Mouse (Mus musculus): ENCODE measurements around the gene Col5a1. TPM values are rescaled to one million over a fixed set of nuclear protein-coding genes. Genes with fewer than 3 reads are reported as not detected.

Gene Col5a1
- polyA plus RNA-seq, 1 experiment from 2014 or later, result 0.03 TPM

DNA sequence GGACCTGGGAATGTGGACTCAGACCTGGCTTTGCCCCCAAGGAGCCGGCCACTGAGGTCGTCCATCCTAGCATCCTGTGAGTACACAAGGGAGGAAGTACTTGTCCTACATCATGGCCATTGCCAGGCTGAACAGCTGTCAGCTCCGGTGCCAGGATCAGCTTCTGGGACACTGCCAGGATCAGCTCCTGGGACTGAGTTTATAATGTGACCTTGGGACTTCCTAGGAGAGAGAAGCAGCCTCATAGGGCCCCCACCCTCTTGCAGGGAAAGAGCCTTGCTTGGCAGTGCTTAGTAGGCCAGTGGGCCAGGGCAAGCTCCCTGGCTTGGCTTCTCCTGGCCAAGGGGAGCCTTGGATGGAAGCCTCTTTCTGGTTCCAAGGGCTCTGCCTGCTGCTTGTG, 67.6 kb downstream of the Col5a1 start:
- H3K36me3 ChIP-seq (ENCODE audit: inconsistent target), result no peaks in the 10 kb centered on the region
- 80% methylated on average over 3 of the region's 3 CpGs for WGBS (ENCODE audit: missing documents)
- no peak overlapping the region for H3K4me3 ChIP-seq (ENCODE audit: inconsistent target)
- no peak overlapping the region for H3K27ac ChIP-seq
- H3K79me2 ChIP-seq (ENCODE audit: inconsistent target), result no peaks in the 10 kb centered on the region

DNA sequence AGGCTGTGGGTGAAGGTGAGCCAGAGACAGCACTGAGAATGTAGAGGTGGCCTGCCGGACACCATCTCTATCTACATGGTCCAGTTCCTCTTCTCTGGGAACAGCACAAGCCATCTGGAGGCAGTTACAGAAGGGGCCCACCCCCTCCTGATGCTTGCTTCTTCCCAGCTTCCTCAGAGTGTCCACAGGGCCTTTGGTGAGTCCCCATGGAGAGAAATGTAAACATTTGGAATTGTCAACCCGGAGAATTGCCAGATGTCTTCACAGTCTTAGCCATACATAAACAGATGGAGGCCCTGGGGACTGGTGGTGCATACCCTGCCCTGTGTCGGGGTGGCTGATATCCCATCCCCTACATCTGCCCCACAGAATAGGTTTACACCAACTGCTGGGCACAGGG, 68.7 kb downstream of the Col5a1 start:
- WGBS (ENCODE audit: missing documents), result 61% methylated on average over 3 of the region's 3 CpGs
- Histone ChIP-seq H3K79me2 (ENCODE audit: inconsistent target) (no peaks in the 10 kb centered on the region), H3K36me3 (ENCODE audit: inconsistent target) (no peaks in the 10 kb centered on the region), H3K27ac (no peak overlapping the region), H3K4me3 (ENCODE audit: inconsistent target) (no peak overlapping the region)

GRCm38 (mm10) chr2:27956751-27957150, 70.5 kb downstream of the Col5a1 start:
- Histone ChIP-seq H3K36me3 (ENCODE audit: inconsistent target) (no peaks in the 10 kb centered on the region), H3K79me2 (ENCODE audit: inconsistent target) (no peaks in the 10 kb centered on the region), H3K27ac (no peak overlapping the region), H3K4me3 (ENCODE audit: inconsistent target) (no peak overlapping the region)
- 90% methylated on average over 7 of the region's 7 CpGs for WGBS (ENCODE audit: missing documents)

GRCm38 (mm10) chr2:27957184-27957583, 71.0 kb downstream of the Col5a1 start:
- Histone ChIP-seq H3K27ac (no peak overlapping the region), H3K36me3 (ENCODE audit: inconsistent target) (no peaks in the 10 kb centered on the region), H3K79me2 (ENCODE audit: inconsistent target) (no peaks in the 10 kb centered on the region), H3K4me3 (ENCODE audit: inconsistent target) (no peak overlapping the region)
- 82% methylated on average over 5 of the region's 5 CpGs for WGBS (ENCODE audit: missing documents)

DNA sequence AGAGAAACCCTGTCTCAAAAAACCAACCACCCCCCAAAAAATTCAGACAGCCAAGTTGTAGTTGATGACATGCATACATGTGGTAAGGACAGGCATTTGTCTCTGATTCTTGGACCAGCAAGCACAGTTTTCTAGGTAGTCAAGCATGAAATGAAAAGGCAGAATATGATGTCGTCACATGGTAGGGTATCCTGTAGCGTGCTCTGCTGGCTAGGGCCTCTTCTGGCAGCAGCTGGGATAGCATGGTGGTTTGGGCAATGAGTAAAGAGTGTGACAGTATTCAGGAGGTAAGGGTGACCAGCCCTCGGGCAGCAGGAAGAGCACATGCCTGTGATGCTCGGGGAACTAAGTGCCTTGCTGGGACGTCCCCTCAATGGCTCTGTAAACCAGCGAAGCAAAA, 73.0 kb downstream of the Col5a1 start:
- Histone ChIP-seq H3K27ac (no peak overlapping the region), H3K4me3 (ENCODE audit: inconsistent target) (no peak overlapping the region), H3K79me2 (ENCODE audit: inconsistent target) (no peaks in the 10 kb centered on the region), H3K36me3 (ENCODE audit: inconsistent target) (no peaks in the 10 kb centered on the region)
- 54% methylated on average over 6 of the region's 6 CpGs for WGBS (ENCODE audit: missing documents)

- no peaks in the 10 kb centered on the region for H3K36me3 ChIP-seq (ENCODE audit: inconsistent target)
- no peaks in the 10 kb centered on the region for H3K79me2 ChIP-seq (ENCODE audit: inconsistent target)
- no peak overlapping the region for H3K27ac ChIP-seq
- WGBS (ENCODE audit: missing documents), result 91% methylated on average over 2 of the region's 2 CpGs
- H3K4me3 ChIP-seq (ENCODE audit: inconsistent target), result no peak overlapping the region
These were observed 75.0 kb downstream of the Col5a1 start for GRCm38 (mm10) chr2:27961190-27961589.

DNA sequence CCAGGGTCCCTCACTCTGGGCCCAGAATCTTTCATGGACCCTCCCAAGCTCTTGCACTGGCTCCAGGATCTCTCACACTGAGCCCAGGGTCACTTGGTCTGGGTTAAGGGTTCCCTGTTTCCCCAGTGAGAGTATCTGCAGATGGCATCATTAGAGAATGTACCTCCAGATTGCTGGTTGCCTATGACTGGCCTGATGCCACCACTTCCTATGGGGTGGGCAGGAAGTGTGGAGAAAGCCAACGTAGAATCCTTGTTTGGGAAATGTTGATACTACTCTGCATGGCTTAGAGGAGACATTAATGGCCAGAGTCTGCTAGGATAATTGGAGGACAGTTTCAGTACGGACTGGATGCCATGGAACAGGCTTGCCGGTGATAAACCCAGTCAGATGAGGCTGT, 76.2 kb downstream of the Col5a1 start:
- H3K36me3 ChIP-seq (ENCODE audit: inconsistent target), result no peaks in the 10 kb centered on the region
- H3K4me3 ChIP-seq (ENCODE audit: inconsistent target), result no peak overlapping the region
- H3K79me2 ChIP-seq (ENCODE audit: inconsistent target), result no peaks in the 10 kb centered on the region
- H3K27ac ChIP-seq, result no peak overlapping the region
- 73% methylated on average over 3 of the region's 3 CpGs for WGBS (ENCODE audit: missing documents)

DNA sequence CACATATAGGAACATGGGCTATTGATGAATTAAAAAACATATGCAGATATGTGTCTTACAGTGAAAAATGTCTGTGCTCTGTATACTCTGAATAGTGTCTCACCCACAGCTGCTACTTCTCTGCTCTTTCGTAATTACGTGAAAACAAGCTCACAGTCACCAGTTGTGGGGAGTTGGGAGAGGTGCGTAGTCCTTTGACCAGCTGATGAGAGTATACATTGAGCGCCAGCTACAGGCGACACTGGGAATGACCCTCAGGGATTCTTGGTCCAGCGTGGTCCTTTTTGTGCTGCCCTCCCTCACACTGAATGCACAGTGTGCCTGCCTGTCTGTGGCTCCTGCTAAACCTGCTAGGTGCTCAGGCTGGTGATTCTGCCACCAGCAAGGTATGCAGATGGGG, 82.9 kb downstream of the Col5a1 start:
- WGBS (ENCODE audit: missing documents), result 9% methylated on average over 6 of the region's 6 CpGs
- H3K36me3 ChIP-seq (ENCODE audit: inconsistent target), result no peaks in the 10 kb centered on the region
- no peak overlapping the region for H3K27ac ChIP-seq
- no peaks in the 10 kb centered on the region for H3K79me2 ChIP-seq (ENCODE audit: inconsistent target)
- H3K4me3 ChIP-seq (ENCODE audit: inconsistent target), result no peak overlapping the region

GRCm38 (mm10) chr2:27973840-27974239, 87.6 kb downstream of the Col5a1 start:
- H3K27ac ChIP-seq, result no peak overlapping the region
- WGBS (ENCODE audit: missing documents), result 41% methylated on average over 3 of the region's 3 CpGs

DNA sequence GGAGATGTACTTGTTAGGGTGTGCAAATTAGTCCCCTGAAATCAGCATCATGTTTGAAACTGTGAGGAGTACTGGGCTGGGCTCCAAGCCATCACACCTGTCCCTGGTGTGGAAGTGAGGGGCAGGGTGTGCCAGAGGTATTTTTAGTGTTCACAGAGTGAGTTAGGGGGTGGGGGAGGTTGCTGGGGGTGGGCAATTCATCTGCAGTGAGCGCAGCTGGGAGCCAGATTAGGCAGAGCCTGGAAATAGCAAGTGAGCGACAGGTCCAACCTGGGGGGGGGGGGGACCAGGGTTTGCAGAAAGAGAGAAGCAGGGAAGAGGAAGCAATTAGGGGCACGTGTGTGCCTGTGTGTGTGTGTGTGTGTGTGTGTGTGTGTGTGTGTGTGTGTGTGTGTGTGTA, 89.6 kb downstream of the Col5a1 start:
- no peaks in the 10 kb centered on the region for H3K79me2 ChIP-seq (ENCODE audit: inconsistent target)
- H3K27ac ChIP-seq, result no peak overlapping the region
- WGBS (ENCODE audit: missing documents), result 14% methylated on average over 1 of the region's 3 CpGs
- H3K36me3 ChIP-seq (ENCODE audit: inconsistent target), result no peaks in the 10 kb centered on the region
- H3K4me3 ChIP-seq (ENCODE audit: inconsistent target), result no peak overlapping the region

More at GRCm38 (mm10) chr2:27973840-27974239, 87.6 kb downstream of the Col5a1 start:
- Histone ChIP-seq H3K79me2 (ENCODE audit: inconsistent target) (no peaks in the 10 kb centered on the region), H3K4me3 (ENCODE audit: inconsistent target) (no peak overlapping the region), H3K36me3 (ENCODE audit: inconsistent target) (no peaks in the 10 kb centered on the region)

DNA sequence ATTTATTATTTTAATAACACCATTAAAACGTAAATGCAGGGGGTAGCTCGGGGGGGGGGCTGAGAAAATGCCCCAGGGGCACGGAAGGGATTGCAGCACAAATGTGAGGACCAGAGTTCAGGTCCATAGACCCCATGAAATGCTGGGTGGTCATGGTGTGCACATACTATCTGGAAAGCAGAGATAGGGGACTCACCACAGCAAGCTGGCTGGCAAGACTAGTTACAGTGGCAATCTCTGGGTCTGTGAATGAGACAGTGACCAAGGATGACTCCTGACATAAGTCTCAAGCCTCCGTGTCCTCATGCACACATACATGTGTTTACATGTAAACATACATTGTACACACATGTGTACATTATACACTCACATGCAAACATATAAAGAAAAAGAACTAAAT, 90.3 kb downstream of the Col5a1 start:
- 72% methylated on average over 3 of the region's 4 CpGs for WGBS (ENCODE audit: missing documents)
- Histone ChIP-seq H3K36me3 (ENCODE audit: inconsistent target) (no peaks in the 10 kb centered on the region), H3K27ac (no peak overlapping the region)

DNA sequence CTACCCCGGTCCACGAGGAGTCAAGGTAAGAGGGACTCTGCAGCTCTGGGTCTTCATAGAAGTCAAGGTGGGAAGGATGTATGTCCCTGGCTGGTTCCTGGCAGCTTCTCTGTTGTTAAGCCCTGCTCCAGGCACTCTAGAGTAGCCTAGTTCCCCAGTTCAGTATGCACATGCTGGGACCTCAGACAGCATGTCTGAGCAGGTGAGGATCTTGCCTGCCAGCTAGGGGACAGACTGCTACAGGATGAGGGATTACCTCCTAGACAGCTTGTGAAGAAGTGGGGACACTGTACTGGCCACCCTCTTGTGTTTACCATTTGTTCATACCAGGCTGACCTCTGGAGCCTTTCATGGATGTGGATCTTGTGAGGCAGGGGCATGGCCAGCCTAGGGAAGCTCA, 94.8 kb downstream of the Col5a1 start:
- Histone ChIP-seq H3K36me3 (ENCODE audit: inconsistent target) (no peaks in the 10 kb centered on the region), H3K4me3 (ENCODE audit: inconsistent target) (no peak overlapping the region), H3K27ac (no peak overlapping the region), H3K79me2 (ENCODE audit: inconsistent target) (no peaks in the 10 kb centered on the region)
- 89% methylated on average over 2 of the region's 2 CpGs for WGBS (ENCODE audit: missing documents)

More for the DNA sequence above, 90.3 kb downstream of the Col5a1 start:
- no peak overlapping the region for H3K4me3 ChIP-seq (ENCODE audit: inconsistent target)
- H3K79me2 ChIP-seq (ENCODE audit: inconsistent target), result no peaks in the 10 kb centered on the region

DNA sequence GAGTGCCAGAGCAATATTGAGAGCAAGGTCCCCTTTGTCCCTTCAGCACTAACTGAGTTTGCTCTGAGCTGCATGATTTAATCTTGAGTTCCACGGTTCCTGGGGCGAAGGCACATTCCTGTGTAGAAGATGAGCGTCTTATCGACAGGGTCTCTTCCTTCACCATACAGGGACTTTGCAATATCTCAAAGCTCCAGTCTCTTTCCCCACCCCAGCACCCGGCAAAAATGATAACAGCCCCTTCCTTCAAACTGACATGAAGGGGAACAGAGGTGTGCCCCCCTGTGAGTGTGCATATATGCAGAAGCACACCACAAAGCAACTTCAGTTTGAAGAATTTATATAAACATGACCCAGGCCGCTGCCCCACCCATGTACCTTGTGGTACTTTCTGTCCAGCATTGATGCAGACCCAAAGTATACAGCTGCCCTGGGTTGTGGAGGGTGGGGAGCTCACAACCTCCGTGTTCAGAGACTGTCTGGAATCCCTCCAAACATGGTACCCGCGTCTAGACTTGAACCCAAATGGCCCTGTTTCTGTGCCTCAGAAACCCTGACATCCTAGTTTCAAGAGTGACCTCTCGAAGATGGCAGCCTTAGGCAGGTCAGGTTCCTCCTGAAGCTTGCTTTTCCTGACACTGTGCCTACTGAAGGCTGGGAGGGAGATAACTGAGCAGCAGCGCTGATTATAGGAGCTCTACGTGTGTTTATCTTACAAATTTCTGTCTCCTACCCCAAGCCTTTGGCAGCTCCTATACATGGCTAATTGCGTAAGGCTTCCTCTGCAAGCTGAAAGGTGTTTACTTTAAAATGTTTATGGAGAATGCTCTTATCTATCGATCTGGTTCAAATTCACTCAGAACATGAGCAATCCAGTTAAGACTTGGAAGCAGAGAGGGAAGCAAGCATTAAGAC, 95.7 kb downstream of the Col5a1 start:
- no peak overlapping the region for H3K4me3 ChIP-seq (ENCODE audit: inconsistent target)
- no peaks in the 10 kb centered on the region for H3K36me3 ChIP-seq (ENCODE audit: inconsistent target)
- H3K27ac ChIP-seq, result no peak overlapping the region
- WGBS (ENCODE audit: missing documents), result 80% methylated on average over 14 of the region's 14 CpGs
- no peaks in the 10 kb centered on the region for H3K79me2 ChIP-seq (ENCODE audit: inconsistent target)

- Histone ChIP-seq H3K27ac (no peak overlapping the region), H3K36me3 (ENCODE audit: inconsistent target) (no peaks in the 10 kb centered on the region), H3K4me3 (ENCODE audit: inconsistent target) (no peak overlapping the region), H3K79me2 (ENCODE audit: inconsistent target) (no peaks in the 10 kb centered on the region)
These were observed 96.9 kb downstream of the Col5a1 start for GRCm38 (mm10) chr2:27983093-27983492.

GRCm38 (mm10) chr2:27983884-27984283, 97.7 kb downstream of the Col5a1 start:
- 46% methylated on average over 3 of the region's 3 CpGs for WGBS (ENCODE audit: missing documents)
- no peaks in the 10 kb centered on the region for H3K79me2 ChIP-seq (ENCODE audit: inconsistent target)
- no peak overlapping the region for H3K4me3 ChIP-seq (ENCODE audit: inconsistent target)
- H3K36me3 ChIP-seq (ENCODE audit: inconsistent target), result no peaks in the 10 kb centered on the region
- no peak overlapping the region for H3K27ac ChIP-seq

DNA sequence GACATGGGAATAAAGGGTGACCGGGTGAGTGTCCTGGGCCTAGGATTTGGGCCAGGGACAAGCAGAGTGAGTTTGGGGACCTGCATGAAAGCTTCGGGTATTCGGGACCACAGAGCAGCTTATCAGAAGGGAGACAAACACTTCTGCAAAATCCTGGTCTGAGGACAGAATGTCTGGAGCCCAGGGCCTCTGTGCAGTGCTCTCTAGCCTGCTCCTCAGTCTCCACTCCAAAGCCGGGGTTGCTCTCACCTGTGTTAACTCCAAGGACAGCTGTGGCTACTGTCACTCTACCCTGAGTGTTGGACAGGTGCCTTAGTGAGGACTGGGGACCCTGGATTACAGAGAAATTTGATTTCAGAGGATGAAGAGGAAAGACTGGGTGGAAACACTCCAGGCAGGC, 100.5 kb downstream of the Col5a1 start:
- 100% methylated on average over 4 of the region's 4 CpGs for WGBS (ENCODE audit: missing documents)
- H3K27ac ChIP-seq, result no peak overlapping the region
- no peak overlapping the region for H3K4me3 ChIP-seq (ENCODE audit: inconsistent target)

More for the DNA sequence above, 100.5 kb downstream of the Col5a1 start:
- Histone ChIP-seq H3K36me3 (ENCODE audit: inconsistent target) (no peaks in the 10 kb centered on the region), H3K79me2 (ENCODE audit: inconsistent target) (no peaks in the 10 kb centered on the region)
